Comparison of ENCODE assay signal across 8 mouse cellular contexts in the genomic region with DNA sequence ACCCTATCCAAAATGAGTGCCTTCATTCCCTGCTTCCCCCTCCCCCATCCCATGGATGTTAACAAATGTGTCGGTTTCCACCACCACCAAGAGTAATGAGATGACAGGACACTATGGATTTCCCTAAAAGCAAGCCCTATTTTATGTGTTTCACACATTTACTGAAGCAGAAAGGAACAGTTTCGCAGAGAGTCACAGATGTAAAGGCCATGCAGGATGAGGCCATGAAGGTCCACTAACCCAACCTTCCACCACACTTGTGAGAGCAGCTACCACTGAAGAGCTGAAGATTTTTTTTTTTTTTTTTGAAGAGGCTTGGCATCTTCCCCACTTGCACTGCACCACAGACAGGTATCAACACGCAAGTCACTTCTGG. TPM values are rescaled to one million over a fixed set of nuclear protein-coding genes. Genes with fewer than 3 reads are reported as not detected.
DNase-seq lines count a peak whose midpoint lies in the region; ATAC-seq and TF ChIP-seq lines count a peak whose summit lies in the region.

No protein-coding gene starts in this region.

- TF ChIP-seq CTCF in olfactory bulb, adult 2 months (IDR thresholded peaks at IDR 0.05; ENCODE audit: insufficient read depth, low read depth, low read length), result no peak

- no peaks in the 10 kb centered on the region for H3K9me3 ChIP-seq in embryonic facial prominence, embryonic 13.5 days
- H3K9me3 ChIP-seq in limb, embryonic 12.5 days, result no peaks in the 10 kb centered on the region

- H3K4me2 ChIP-seq in embryonic facial prominence, embryonic 13.5 days, result peak overlapping the region; percentile 59
- H3K4me2 ChIP-seq in limb, embryonic 12.5 days, result peak overlapping the region; percentile 61

- peak; percentile 14; the same call in 1 of the 2 replicates for ATAC-seq in frontal cortex, adult (ENCODE audit: low TSS enrichment)
- no peak; the same call in 1 of the 2 replicates for ATAC-seq in embryonic facial prominence, embryonic 13.5 days (ENCODE audit: insufficient number of reproducible peaks, insufficient read depth, low FRiP score, low TSS enrichment, low read depth)
- ATAC-seq in limb, embryonic 12.5 days (ENCODE audit: insufficient number of reproducible peaks, insufficient read depth, low FRiP score, low TSS enrichment, low read depth), result no peak

- DNase-seq in frontal cortex, postnatal 14 days (ENCODE audit: low spot score in 2 of 2), result no peak
- peak; percentile 1 for DNase-seq in ovary, postnatal 14 days (ENCODE audit: low spot score)
- DNase-seq in ovary, postnatal 36 days (ENCODE audit: low spot score), result no peak
- no peak for DNase-seq in urinary bladder, postnatal 14 days (ENCODE audit: low spot score)

- H3K4me3 ChIP-seq in embryonic facial prominence, embryonic 13.5 days, result peak overlapping the region; percentile 65
- H3K4me3 ChIP-seq in limb, embryonic 12.5 days (replicated peaks), result peak overlapping the region; percentile 62
- peak overlapping the region; percentile 91 for H3K4me3 ChIP-seq in olfactory bulb, adult 2 months (ENCODE audit: insufficient read depth, low read depth, low read length)

- 0 out of 2 replicates have a peak, but pooled peaks cover 4% of the 10 kb centered on the region for H3K36me3 ChIP-seq in embryonic facial prominence, embryonic 13.5 days
- H3K36me3 ChIP-seq in limb, embryonic 12.5 days, result no peaks in the 10 kb centered on the region

- H3K4me1 ChIP-seq in embryonic facial prominence, embryonic 13.5 days, result peaks cover 10% of the 10 kb centered on the region
- H3K4me1 ChIP-seq in limb, embryonic 12.5 days (replicated peaks), result peaks cover 7% of the 10 kb centered on the region; the same call in 1 of the 2 replicates
- no peaks in the 10 kb centered on the region for H3K4me1 ChIP-seq in olfactory bulb, adult 2 months (ENCODE audit: control insufficient read depth, insufficient read depth, low read length)

- H3K9ac ChIP-seq in embryonic facial prominence, embryonic 13.5 days, result peak overlapping the region; percentile 78
- peak overlapping the region; percentile 66 for H3K9ac ChIP-seq in limb, embryonic 12.5 days (replicated peaks)

- TF ChIP-seq POLR2A in olfactory bulb, adult 2 months (IDR thresholded peaks at IDR 0.05; ENCODE audit: insufficient read depth, low read depth, low read length), result no peak

- peak overlapping the region; percentile 98 for H3K27ac ChIP-seq in embryonic facial prominence, embryonic 13.5 days
- H3K27ac ChIP-seq in limb, embryonic 12.5 days, result peak overlapping the region; percentile 98
- no peak overlapping the region for H3K27ac ChIP-seq in olfactory bulb, adult 2 months (ENCODE audit: insufficient read depth, low read depth, low read length)

- H3K27me3 ChIP-seq in embryonic facial prominence, embryonic 13.5 days, result no peaks in the 10 kb centered on the region
- no peaks in the 10 kb centered on the region for H3K27me3 ChIP-seq in limb, embryonic 12.5 days

- 24% methylated on average over 3 of the region's 3 CpGs for WGBS in embryonic facial prominence, embryonic 13.5 days
- WGBS in limb, embryonic 12.5 days, result 19% methylated on average over 3 of the region's 3 CpGs
- WGBS in olfactory bulb, adult 2 months, result 11% methylated on average over 3 of the region's 3 CpGs

RNA-seq across cellular contexts. Expression of gene Copg2, which starts 0.8 kb away (rescaled TPM):
- 21.5 and 28.0 TPM in 2 replicates for polyA plus RNA-seq in embryonic facial prominence, embryonic 13.5 days (2015; fragmentation: Nextera tagmentation; extraction: Ambion mirVana)
- 24.8 and 25.8 TPM in 2 replicates for polyA plus RNA-seq in limb, embryonic 12.5 days (2016; fragmentation: Nextera tagmentation; extraction: Ambion mirVana)
- polyA plus RNA-seq in olfactory bulb, adult 2 months (2012; ENCODE audit: insufficient read depth, insufficient read length, low replicate concordance, missing spikeins), result not detected in 2 replicates

RNA-seq across cellular contexts. Expression of gene Tsga13, which starts 19.6 kb away (rescaled TPM):
- 0.45 TPM in 1 of 2 replicates, not detected in the other for polyA plus RNA-seq in embryonic facial prominence, embryonic 13.5 days (2015; fragmentation: Nextera tagmentation; extraction: Ambion mirVana)
- polyA plus RNA-seq in limb, embryonic 12.5 days (2016; fragmentation: Nextera tagmentation; extraction: Ambion mirVana), result 0.38 TPM in 1 of 2 replicates, not detected in the other
- polyA plus RNA-seq in olfactory bulb, adult 2 months (2012; ENCODE audit: insufficient read depth, insufficient read length, low replicate concordance, missing spikeins), result not detected in 2 replicates
